Mouse (Mus musculus) erythroblast, embryonic 14.5 days (primary cell): ENCODE measurements around the gene Btnl6.

ENCODE experiments used
- GATA1 ChIP-seq: IDR thresholded peaks from 2 replicates; pipeline ENCODE4 v1.6.1; 2012; ENCODE audit warnings: low read length, inconsistent platforms, mixed read lengths
- TAL1 ChIP-seq: IDR thresholded peaks from 3 replicates; pipeline ENCODE4 v1.6.1; 2012; ENCODE audit warnings: low read length, inconsistent platforms, mixed read lengths

DNA sequence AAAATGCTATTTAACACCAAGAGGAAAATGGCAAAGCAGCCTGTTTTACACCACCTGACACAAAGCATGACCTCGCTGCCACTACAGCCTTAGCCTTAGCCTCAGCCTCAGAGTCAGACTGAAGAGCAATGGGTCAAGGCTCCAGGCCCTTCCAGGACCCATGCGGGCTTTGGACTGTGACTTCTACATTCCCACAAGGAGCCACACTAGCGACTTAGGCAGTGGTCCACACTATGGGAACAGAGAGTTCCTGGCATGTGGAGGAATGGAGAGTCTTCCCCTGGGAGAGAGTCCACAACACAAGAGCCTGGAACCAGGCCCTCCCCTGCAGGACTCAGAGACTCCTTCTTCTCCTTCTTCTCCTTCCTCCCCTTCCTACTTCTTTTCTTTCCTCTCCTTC lies 15.5 kb upstream of the Btnl6 start:
- no peak for TF ChIP-seq GATA1
- TF ChIP-seq TAL1: no peak
